Mouse (Mus musculus): ENCODE measurements around the gene Plod1.

Plod1 gene

GRCm38 (mm10) chr4:147937486-147937885 lies 919 bp upstream of the Plod1 start:
- DNase-seq: no peak

- DNase-seq: no peak
Measured at GRCm38 (mm10) chr4:147937021-147937420, 454 bp upstream of the Plod1 start.

GRCm38 (mm10) chr4:147935904-147936303 lies 663 bp downstream of the Plod1 start:
- no peak for DNase-seq

- no peak for DNase-seq
Measured at GRCm38 (mm10) chr4:147934611-147935010, 2.0 kb downstream of the Plod1 start.

- DNase-seq: no peak
Measured at GRCm38 (mm10) chr4:147934134-147934533, 2.4 kb downstream of the Plod1 start.

GRCm38 (mm10) chr4:147930946-147931345 lies 5.6 kb downstream of the Plod1 start:
- no peak for DNase-seq

- DNase-seq: no peak
Measured at GRCm38 (mm10) chr4:147928540-147928939, 8.0 kb downstream of the Plod1 start.

- no peak for DNase-seq
Measured at GRCm38 (mm10) chr4:147928136-147928535, 8.4 kb downstream of the Plod1 start.

GRCm38 (mm10) chr4:147927705-147928104 lies 8.9 kb downstream of the Plod1 start:
- DNase-seq: no peak

- no peak for DNase-seq
Measured at GRCm38 (mm10) chr4:147922341-147922740, 14.2 kb downstream of the Plod1 start.

GRCm38 (mm10) chr4:147920973-147921372 lies 15.6 kb downstream of the Plod1 start:
- no peak for DNase-seq

GRCm38 (mm10) chr4:147918459-147919121 lies 18.0 kb downstream of the Plod1 start:
- peak; percentile 62 to 76 for DNase-seq

GRCm38 (mm10) chr4:147909486-147909885 lies 27.1 kb downstream of the Plod1 start:
- no peak for DNase-seq

- no peak for DNase-seq
Measured at GRCm38 (mm10) chr4:147906230-147906629, 30.3 kb downstream of the Plod1 start.

GRCm38 (mm10) chr4:147905090-147905659 lies 31.4 kb downstream of the Plod1 start:
- DNase-seq: peak in 1 of 2 experiments; percentile 44

GRCm38 (mm10) chr4:147904313-147905089 lies 32.1 kb downstream of the Plod1 start, which contains the start of gene Mfn2:
Gene Mfn2, minus strand, starts transcription at chr4:147904704.
- peak; percentile 92 to 95 for DNase-seq

GRCm38 (mm10) chr4:147903601-147904000 lies 33.0 kb downstream of the Plod1 start:
- DNase-seq: no peak

GRCm38 (mm10) chr4:147902906-147903500 lies 33.6 kb downstream of the Plod1 start:
- no peak for DNase-seq

- no peak for DNase-seq
Measured at GRCm38 (mm10) chr4:147900452-147900851, 36.1 kb downstream of the Plod1 start.

GRCm38 (mm10) chr4:147897348-147897747 lies 39.2 kb downstream of the Plod1 start:
- peak in 1 of 2 experiments; percentile 43 for DNase-seq

GRCm38 (mm10) chr4:147896411-147896810 lies 40.2 kb downstream of the Plod1 start:
- no peak for DNase-seq

GRCm38 (mm10) chr4:147895815-147896330 lies 40.7 kb downstream of the Plod1 start:
- no peak for DNase-seq

- DNase-seq: no peak
Measured at GRCm38 (mm10) chr4:147890341-147890740, 46.2 kb downstream of the Plod1 start.

All from cerebellum, postnatal 14 days (tissue).